Mouse (Mus musculus): ENCODE results near the gene Chil3. TPM values are rescaled to one million over a fixed set of nuclear protein-coding genes. Genes with fewer than 3 reads are reported as not detected.

Chil3 gene
- total RNA-seq, 2 experiments from 2014 or later, result not detected

Other genes starting within 250 kb of the Chil3 start
- 1 to 10 TPM; 1.1 to 1.7 TPM for gene I830077J02Rik, start 234.9 kb downstream of the Chil3 start, total RNA-seq (2021)
- 10 to 100 TPM; 62.8 to 66.1 TPM for gene Wdr77, start 208.2 kb downstream of the Chil3 start, total RNA-seq (2021)
- gene Atp5f1, start 207.5 kb downstream of the Chil3 start, total RNA-seq (2021), result 100 to 1,000 TPM; 298 to 310 TPM
- 1 to 10 TPM; 1.9 to 2.3 TPM for gene Ovgp1, start 193.9 kb downstream of the Chil3 start, total RNA-seq (2021)
- under 1 TPM in 1 of 2 experiments, not detected in 1; 0.67 TPM for gene Pifo, start 152.9 kb downstream of the Chil3 start, total RNA-seq (2021)
- gene Chil5, start 134.8 kb downstream of the Chil3 start, total RNA-seq (2021), result not detected
- 1 to 10 TPM in 1 of 2 experiments, under 1 TPM in 1; 0.99 to 1.8 TPM for gene Chia1, start 54.3 kb downstream of the Chil3 start, total RNA-seq (2021)
- gene Chil4, start 51.9 kb upstream of the Chil3 start, total RNA-seq (2021), result not detected
- not detected for gene Chil6, start 238.6 kb upstream of the Chil3 start, total RNA-seq (2021)